Mouse (Mus musculus): ENCODE measurements around the gene Slc6a1. TPM values are rescaled to one million over a fixed set of nuclear protein-coding genes. Genes with fewer than 3 reads are reported as not detected.
"Not testable (repeated sequence)": the region's sequence is repeated elsewhere in the genome, so short reads cannot be mapped to it uniquely, and the experiment has no call there.

Gene Slc6a1
- total and polyA plus RNA-seq, 2 experiments from 2014 or later, result 208 to 507 TPM

DNA sequence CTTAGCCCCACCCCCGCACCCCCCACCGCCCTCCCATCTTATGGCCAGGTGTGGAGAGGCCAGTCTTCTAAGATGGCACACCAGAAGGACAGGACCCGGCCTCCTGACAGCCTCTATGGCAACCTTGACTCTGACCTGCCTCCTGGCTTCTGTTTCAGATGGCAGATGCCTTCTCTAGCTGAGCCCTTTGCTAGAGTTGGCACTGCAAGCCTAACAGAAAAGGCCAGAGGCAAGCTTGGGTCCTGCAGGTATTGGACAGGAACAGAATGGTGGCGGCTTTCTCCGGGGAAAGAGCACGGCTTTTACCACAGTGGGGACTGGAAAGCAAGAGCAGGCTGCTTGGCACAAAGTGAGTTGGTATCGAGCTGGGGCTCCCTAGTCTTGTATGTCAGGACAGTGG lies 49.5 kb downstream of the Slc6a1 start:
- H3K27ac ChIP-seq (ENCODE audit: low read depth, low read length), result no peak overlapping the region
- no peaks in the 10 kb centered on the region for H3K36me3 ChIP-seq (ENCODE audit: insufficient read depth, low read length)
- H3K4me3 ChIP-seq (ENCODE audit: low read depth, low read length), result no peak overlapping the region
- no peaks in the 10 kb centered on the region for H3K9me3 ChIP-seq (ENCODE audit: low read length)
- no peak overlapping the region for H3K9ac ChIP-seq (replicated peaks; ENCODE audit: low read length, poor library complexity, severe bottlenecking)
- TF ChIP-seq CTCF (IDR thresholded peaks at IDR 0.05), result no peak
- H3K27me3 ChIP-seq (ENCODE audit: insufficient read depth, low read length), result no peaks in the 10 kb centered on the region
- no peak for ATAC-seq (ENCODE audit: low FRiP score)
- H3K4me1 ChIP-seq (ENCODE audit: insufficient read depth, low read length), result 0 out of 2 replicates have a peak, but pooled peaks cover 5% of the 10 kb centered on the region
- H3K4me2 ChIP-seq (ENCODE audit: low read depth, low read length, poor library complexity, severe bottlenecking), result no peak overlapping the region
- WGBS, result 91% methylated on average over 7 of the region's 7 CpGs
- no peak for DNase-seq (ENCODE audit: low spot score)

DNA sequence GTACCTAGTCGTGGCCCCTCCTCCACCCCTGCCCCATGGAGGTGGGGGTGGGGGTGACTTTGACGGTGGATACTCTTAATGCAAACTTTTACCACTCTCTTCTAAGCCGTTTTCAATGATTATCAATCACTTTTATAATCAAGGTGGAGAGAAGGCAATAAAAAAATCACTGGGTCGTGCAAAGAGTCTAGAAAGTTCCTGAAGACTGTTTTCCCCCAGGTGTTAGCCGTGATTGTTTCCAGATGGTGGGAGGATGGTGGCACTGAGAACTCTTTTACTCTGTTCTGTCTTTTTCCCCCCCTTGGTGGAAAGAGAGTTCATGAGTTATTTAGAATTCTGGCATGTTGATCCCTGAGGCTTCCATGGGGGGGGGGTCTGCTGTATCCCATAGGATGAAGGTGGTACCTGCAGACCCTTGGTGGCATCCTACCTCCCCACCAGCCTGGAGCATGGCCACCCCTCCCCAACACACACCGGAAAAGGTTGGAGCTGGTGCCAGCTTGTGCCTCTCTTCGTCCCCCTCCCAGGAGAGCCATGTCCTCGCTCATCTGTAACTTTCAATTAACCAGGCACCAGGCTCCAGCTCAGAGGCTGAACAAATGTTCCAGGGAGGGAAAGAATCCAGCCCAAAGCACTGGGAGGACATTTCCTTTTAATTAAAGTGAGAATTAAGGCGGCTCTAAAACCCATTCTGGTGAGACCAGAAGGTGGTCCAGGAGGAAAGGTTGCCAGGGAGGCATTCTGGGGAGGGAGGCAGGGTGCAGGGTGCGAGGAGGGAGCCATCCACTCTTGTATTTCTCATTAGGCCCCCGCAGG lies 53.9 kb downstream of the Slc6a1 start:
- Histone ChIP-seq H3K27me3 (ENCODE audit: insufficient read depth, low read length) (no peaks in the 10 kb centered on the region), H3K9me3 (ENCODE audit: low read length) (no peaks in the 10 kb centered on the region), H3K4me3 (ENCODE audit: low read depth, low read length) (no peak overlapping the region), H3K27ac (ENCODE audit: low read depth, low read length) (no peak overlapping the region), H3K9ac (replicated peaks; ENCODE audit: low read length, poor library complexity, severe bottlenecking) (no peak overlapping the region), H3K36me3 (ENCODE audit: insufficient read depth, low read length) (no peaks in the 10 kb centered on the region), H3K4me2 (ENCODE audit: low read depth, low read length, poor library complexity, severe bottlenecking) (no peak overlapping the region), H3K4me1 (ENCODE audit: insufficient read depth, low read length) (0 out of 2 replicates have a peak, but pooled peaks cover 5% of the 10 kb centered on the region)
- WGBS, result 54% methylated on average over 11 of the region's 11 CpGs
- DNase-seq (ENCODE audit: low spot score) (peak; percentile 57), ATAC-seq (ENCODE audit: low FRiP score) (no peak)
- TF ChIP-seq CTCF (IDR thresholded peaks at IDR 0.05), result no peak

DNA sequence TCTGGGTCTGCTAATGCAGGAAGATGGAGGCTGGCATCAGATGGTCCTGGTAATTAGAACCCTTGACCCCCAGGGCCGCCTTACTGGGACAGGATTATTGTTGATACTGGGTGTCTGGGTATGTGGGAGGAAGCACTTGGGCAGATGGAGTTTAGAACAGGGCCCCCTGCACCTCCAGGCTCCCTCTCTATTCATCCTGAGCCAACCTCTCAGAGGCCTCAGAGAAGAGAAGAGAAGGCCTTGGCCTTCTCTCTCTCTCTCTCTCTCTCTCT lies 54.4 kb downstream of the Slc6a1 start:
- no peak for ATAC-seq (ENCODE audit: low FRiP score)
- WGBS, result 67% methylated on average over 1 of the region's 1 CpGs

DNA sequence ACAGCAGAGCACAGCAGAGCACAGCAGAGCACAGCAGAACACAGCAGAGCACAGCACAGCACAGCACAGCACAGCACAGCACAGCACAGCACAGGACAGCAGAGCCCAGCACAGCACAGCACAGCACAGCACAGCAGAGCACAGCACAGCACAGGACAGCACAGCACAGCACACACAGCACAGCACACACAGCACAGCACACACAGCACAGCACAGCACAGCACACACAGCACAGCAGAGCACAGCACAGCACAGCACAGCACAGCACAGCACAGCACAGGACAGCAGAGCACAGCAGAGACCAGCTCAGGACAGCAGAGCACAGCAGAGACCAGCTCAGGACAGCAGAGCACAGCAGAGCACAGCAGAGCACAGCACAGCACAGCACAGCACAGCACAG lies 58.9 kb downstream of the Slc6a1 start:
- ATAC-seq (ENCODE audit: low FRiP score); H3K4me1 ChIP-seq (ENCODE audit: insufficient read depth, low read length); H3K4me2 ChIP-seq (ENCODE audit: low read depth, low read length, poor library complexity, severe bottlenecking); DNase-seq (ENCODE audit: low spot score); H3K27ac ChIP-seq (ENCODE audit: low read depth, low read length); H3K4me3 ChIP-seq (ENCODE audit: low read depth, low read length); H3K27me3 ChIP-seq (ENCODE audit: insufficient read depth, low read length); H3K36me3 ChIP-seq (ENCODE audit: insufficient read depth, low read length); H3K9me3 ChIP-seq (ENCODE audit: low read length); H3K9ac ChIP-seq (replicated peaks; ENCODE audit: low read length, poor library complexity, severe bottlenecking): not testable (repeated sequence)

More for the DNA sequence above, 54.4 kb downstream of the Slc6a1 start:
- no peak for DNase-seq (ENCODE audit: low spot score)
- Histone ChIP-seq H3K4me3 (ENCODE audit: low read depth, low read length) (no peak overlapping the region), H3K9ac (replicated peaks; ENCODE audit: low read length, poor library complexity, severe bottlenecking) (no peak overlapping the region), H3K9me3 (ENCODE audit: low read length) (no peaks in the 10 kb centered on the region), H3K27me3 (ENCODE audit: insufficient read depth, low read length) (no peaks in the 10 kb centered on the region), H3K27ac (ENCODE audit: low read depth, low read length) (no peak overlapping the region), H3K4me2 (ENCODE audit: low read depth, low read length, poor library complexity, severe bottlenecking) (no peak overlapping the region), H3K36me3 (ENCODE audit: insufficient read depth, low read length) (no peaks in the 10 kb centered on the region), H3K4me1 (ENCODE audit: insufficient read depth, low read length) (0 out of 2 replicates have a peak, but pooled peaks cover 5% of the 10 kb centered on the region)
- no peak for TF ChIP-seq CTCF (IDR thresholded peaks at IDR 0.05)

DNA sequence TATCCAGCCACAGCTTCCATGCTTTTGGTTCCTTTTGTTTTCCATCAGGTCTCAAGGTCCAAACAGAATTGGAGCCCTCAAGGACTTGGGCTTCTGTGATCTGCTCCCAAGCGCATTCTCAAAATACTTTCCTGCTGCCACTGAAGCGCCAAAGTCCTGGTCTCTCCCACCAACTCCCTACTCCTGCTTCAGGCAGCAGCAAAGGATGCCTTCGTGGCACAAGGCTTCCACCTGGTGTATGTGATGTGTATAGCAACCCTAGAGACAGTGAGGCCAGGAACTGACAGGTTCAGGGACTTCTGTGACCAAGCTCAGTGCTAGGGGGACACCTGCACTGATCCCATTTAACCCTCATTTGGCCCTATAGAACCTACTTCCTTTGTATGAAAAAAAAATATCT lies 61.3 kb downstream of the Slc6a1 start:
- peak; percentile 99 for TF ChIP-seq CTCF (IDR thresholded peaks at IDR 0.05)
- no peak overlapping the region for H3K27ac ChIP-seq (ENCODE audit: low read depth, low read length)
- no peaks in the 10 kb centered on the region for H3K36me3 ChIP-seq (ENCODE audit: insufficient read depth, low read length)
- peaks cover 3% of the 10 kb centered on the region; the same call in 1 of the 2 replicates for H3K27me3 ChIP-seq (ENCODE audit: insufficient read depth, low read length)
- DNase-seq (ENCODE audit: low spot score), result peak; percentile 81
- H3K9ac ChIP-seq (replicated peaks; ENCODE audit: low read length, poor library complexity, severe bottlenecking), result no peak overlapping the region
- 5% methylated on average over 3 of the region's 3 CpGs for WGBS
- H3K4me1 ChIP-seq (ENCODE audit: insufficient read depth, low read length), result 0 out of 2 replicates have a peak, but pooled peaks cover 6% of the 10 kb centered on the region
- no peak overlapping the region for H3K4me2 ChIP-seq (ENCODE audit: low read depth, low read length, poor library complexity, severe bottlenecking)
- H3K9me3 ChIP-seq (ENCODE audit: low read length), result no peaks in the 10 kb centered on the region
- 0 out of 2 replicates have a peak, but pooled peaks have one; percentile 39 for ATAC-seq (ENCODE audit: low FRiP score)
- no peak overlapping the region for H3K4me3 ChIP-seq (ENCODE audit: low read depth, low read length)

DNA sequence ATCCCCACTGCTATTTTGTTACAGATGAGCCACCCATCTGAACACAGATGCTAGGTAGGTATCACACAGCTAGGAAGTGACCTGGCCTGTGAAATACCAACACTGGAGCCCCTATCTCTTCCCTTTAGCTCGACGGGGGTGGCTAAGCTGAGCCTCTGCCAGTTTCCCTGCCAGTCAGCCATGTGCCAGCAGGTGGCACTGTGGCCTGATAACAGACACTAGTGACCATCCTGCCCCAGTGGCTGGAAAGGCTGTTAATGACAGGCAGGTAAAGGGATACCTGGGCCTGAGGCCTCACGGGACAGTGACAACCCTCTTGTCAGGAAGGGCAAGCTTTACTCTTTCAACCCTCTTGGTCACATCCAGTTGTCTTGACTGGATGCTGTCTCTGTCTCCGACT lies 62.7 kb downstream of the Slc6a1 start:
- 53% methylated on average over 4 of the region's 4 CpGs for WGBS
- Histone ChIP-seq H3K9ac (replicated peaks; ENCODE audit: low read length, poor library complexity, severe bottlenecking) (no peak overlapping the region), H3K27ac (ENCODE audit: low read depth, low read length) (no peak overlapping the region), H3K36me3 (ENCODE audit: insufficient read depth, low read length) (no peaks in the 10 kb centered on the region), H3K9me3 (ENCODE audit: low read length) (no peaks in the 10 kb centered on the region), H3K4me2 (ENCODE audit: low read depth, low read length, poor library complexity, severe bottlenecking) (no peak overlapping the region), H3K4me3 (ENCODE audit: low read depth, low read length) (no peak overlapping the region), H3K4me1 (ENCODE audit: insufficient read depth, low read length) (0 out of 2 replicates have a peak, but pooled peaks cover 6% of the 10 kb centered on the region), H3K27me3 (ENCODE audit: insufficient read depth, low read length) (peaks cover 3% of the 10 kb centered on the region; the same call in 1 of the 2 replicates)
- 0 out of 2 replicates have a peak, but pooled peaks have one; percentile 25 for ATAC-seq (ENCODE audit: low FRiP score)
- peak; percentile 76 for DNase-seq (ENCODE audit: low spot score)
- TF ChIP-seq CTCF (IDR thresholded peaks at IDR 0.05), result peak; percentile 95
